Mouse (Mus musculus) erythroblast, adult 5-6 weeks (primary cell): ENCODE results near the gene Tepsin. TPM values are rescaled to one million over a fixed set of nuclear protein-coding genes. Genes with fewer than 3 reads are reported as not detected.

ENCODE experiments used
- ATAC-seq: replicated peaks from 2 replicates; pipeline ENCODE4 v1.8.0; 2016; ENCODE audit warnings: moderate number of reproducible peaks, mild to moderate bottlenecking, moderate TSS enrichment, inconsistent platforms; ENCODE audit not compliant: poor library complexity, low FRiP score, severe bottlenecking
- total RNA-seq, 2 experiments: library from RNA; stranded (forward) in 1 of 2; stranded (reverse) in 1 of 2; fragments of 150-400 nt in 1 of 2; fragments of 200-764, 138-1000 nt in 1 of 2; gene quantifications; 2 replicates each; pipeline versions ENCODE4 v1.2.3 to v1.2.4; 2015 to 2017; ENCODE audit warnings: low replicate concordance in 2 of 2

Tepsin gene
- total RNA-seq, 2 experiments from 2014 or later = 1.1 to 1.5 TPM

- ATAC-seq = no peak
Observed at GRCm38 (mm10) chr11:120114488-120115215, 16.1 kb upstream of the Tepsin start.

- no peak for ATAC-seq
Observed at GRCm38 (mm10) chr11:120112136-120112535, 13.6 kb upstream of the Tepsin start.

- ATAC-seq = no peak; the same call in 1 of the 2 replicates
Observed at GRCm38 (mm10) chr11:120111033-120111432, 12.5 kb upstream of the Tepsin start.

- ATAC-seq = no peak
Observed at GRCm38 (mm10) chr11:120110554-120110953, 12.0 kb upstream of the Tepsin start.

- ATAC-seq = no peak
Observed at GRCm38 (mm10) chr11:120109558-120110210, 11.2 kb upstream of the Tepsin start.

GRCm38 (mm10) chr11:120107796-120108195, 9.3 kb upstream of the Tepsin start:
- no peak for ATAC-seq

GRCm38 (mm10) chr11:120107026-120107425, 8.5 kb upstream of the Tepsin start:
- no peak for ATAC-seq

- ATAC-seq = no peak
Observed at GRCm38 (mm10) chr11:120103431-120103997, 5.0 kb upstream of the Tepsin start.

- ATAC-seq = 0 out of 2 replicates have a peak, but pooled peaks have one; percentile 32
Observed at GRCm38 (mm10) chr11:120101036-120101435, 2.5 kb upstream of the Tepsin start.

- ATAC-seq = no peak
Observed at GRCm38 (mm10) chr11:120092817-120093591, 5.5 kb downstream of the Tepsin start.

- ATAC-seq = no peak
Observed at GRCm38 (mm10) chr11:120090661-120091060, 7.9 kb downstream of the Tepsin start.

- peak; percentile 97 for ATAC-seq
Observed at GRCm38 (mm10) chr11:120086702-120087152, 11.8 kb downstream of the Tepsin start, which contains the start of gene Cep131. Cep131 (minus strand) TSS chr11:120086827.

- no peak for ATAC-seq
Observed at GRCm38 (mm10) chr11:120085891-120086627, 12.5 kb downstream of the Tepsin start.

GRCm38 (mm10) chr11:120080282-120080681, 18.2 kb downstream of the Tepsin start:
- ATAC-seq = no peak

- no peak for ATAC-seq
Observed at GRCm38 (mm10) chr11:120076191-120076590, 22.3 kb downstream of the Tepsin start.

GRCm38 (mm10) chr11:120072986-120073647, 25.4 kb downstream of the Tepsin start:
- no peak for ATAC-seq

- ATAC-seq = no peak
Observed at GRCm38 (mm10) chr11:120071731-120072320, 26.7 kb downstream of the Tepsin start.

GRCm38 (mm10) chr11:120071065-120071464, 27.5 kb downstream of the Tepsin start:
- ATAC-seq = no peak
